Mouse (Mus musculus) hindbrain, embryonic 10.5 days (tissue): ENCODE measurements around the gene Wbp11. TPM values are rescaled to one million over a fixed set of nuclear protein-coding genes. Genes with fewer than 3 reads are reported as not detected.

ENCODE experiments used
- DNase-seq: peaks from one replicate; pipeline ENCODE4 v3.0.0-alpha.2; 2017; ENCODE audit warnings: low spot score
- H3K27ac ChIP-seq: fragments of 300-500 bp; sonication (generic); 2 replicates; pipeline ENCODE4 v1.5.1; 2016; ENCODE audit warnings: mild to moderate bottlenecking, moderate library complexity
- H3K27me3 ChIP-seq: fragments of 300-500 bp; sonication (generic); 2 replicates; pipeline ENCODE4 v1.6.1; 2016; ENCODE audit warnings: mild to moderate bottlenecking; ENCODE audit not compliant: poor library complexity, insufficient read depth, severe bottlenecking
- H3K36me3 ChIP-seq: fragments of 300-500 bp; sonication (generic); 2 replicates; pipeline ENCODE4 v1.6.1; 2016; ENCODE audit warnings: mild to moderate bottlenecking, moderate library complexity
- H3K4me1 ChIP-seq: fragments of 300-500 bp; sonication (generic); replicated peaks from 2 replicates; pipeline ENCODE4 v1.6.1; 2016; ENCODE audit warnings: mild to moderate bottlenecking
- H3K4me3 ChIP-seq: fragments of 300-500 bp; sonication (generic); 2 replicates; pipeline ENCODE4 v1.5.1; 2016; ENCODE audit warnings: mild to moderate bottlenecking, moderate library complexity
- H3K9me3 ChIP-seq: fragments of 300-500 bp; sonication (generic); 2 replicates; pipeline ENCODE4 v1.6.1; 2016; ENCODE audit warnings: mild to moderate bottlenecking, moderate library complexity
- WGBS: fragments of 180-500 bp; shearing (Covaris S2); methylation state at CpG from one replicate; pipeline ENCODE4 v1.1.7; 2016; 5-methylcytosine and 5-hydroxymethylcytosine counted together
- polyA plus RNA-seq: library from polyadenylated mRNA; unstranded; fragments of >200 nt; fragmentation: Nextera tagmentation; extraction: Ambion mirVana; gene quantifications from 2 replicates; pipeline ENCODE4 v1.2.1, GENCODE M21; 2016

Wbp11 gene
- polyA plus RNA-seq, 1 experiment from 2014 or later = 140 TPM

- DNase-seq = peak; percentile 22
- no peaks in the 10 kb centered on the region for H3K36me3 ChIP-seq
- WGBS = 62% methylated on average over 3 of the region's 3 CpGs
- H3K4me3 ChIP-seq = no peak overlapping the region
- H3K27me3 ChIP-seq = no peaks in the 10 kb centered on the region
- H3K9me3 ChIP-seq = no peaks in the 10 kb centered on the region
- peaks cover 10% of the 10 kb centered on the region; the same call in 1 of the 2 replicates for H3K4me1 ChIP-seq
- H3K27ac ChIP-seq = 0 out of 2 replicates have a peak overlapping the region, but pooled peaks have one; percentile 53
Observed at GRCm38 (mm10) chr6:136852762-136853161, 24.7 kb upstream of the Wbp11 start.

DNA sequence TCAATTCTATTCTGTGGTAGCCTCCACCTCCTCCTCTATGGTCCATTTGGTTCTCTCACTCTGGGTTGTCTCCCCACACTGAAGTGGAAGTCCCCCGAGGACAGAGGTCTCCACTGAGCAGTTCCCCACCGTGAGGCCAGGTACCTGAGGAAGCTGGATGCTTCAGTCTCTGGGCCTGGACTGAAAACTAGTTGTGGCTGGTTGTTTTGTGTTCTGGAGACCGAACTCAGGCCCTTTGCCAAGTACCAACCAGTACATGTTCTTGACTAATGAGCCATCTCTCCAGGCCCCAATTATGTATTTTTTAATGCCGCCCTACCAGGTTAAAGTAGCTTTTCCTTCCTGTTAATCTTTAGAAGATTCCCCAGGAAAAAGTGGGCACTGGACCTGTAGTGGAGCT, 24.3 kb upstream of the Wbp11 start:
- no peak overlapping the region for H3K4me3 ChIP-seq
- peaks cover 6% of the 10 kb centered on the region; the same call in 1 of the 2 replicates for H3K4me1 ChIP-seq
- 87% methylated on average over 4 of the region's 4 CpGs for WGBS
- no peaks in the 10 kb centered on the region for H3K36me3 ChIP-seq
- H3K9me3 ChIP-seq = no peaks in the 10 kb centered on the region
- H3K27ac ChIP-seq = 0 out of 2 replicates have a peak overlapping the region, but pooled peaks have one; percentile 53
- no peak for DNase-seq
- no peaks in the 10 kb centered on the region for H3K27me3 ChIP-seq

DNA sequence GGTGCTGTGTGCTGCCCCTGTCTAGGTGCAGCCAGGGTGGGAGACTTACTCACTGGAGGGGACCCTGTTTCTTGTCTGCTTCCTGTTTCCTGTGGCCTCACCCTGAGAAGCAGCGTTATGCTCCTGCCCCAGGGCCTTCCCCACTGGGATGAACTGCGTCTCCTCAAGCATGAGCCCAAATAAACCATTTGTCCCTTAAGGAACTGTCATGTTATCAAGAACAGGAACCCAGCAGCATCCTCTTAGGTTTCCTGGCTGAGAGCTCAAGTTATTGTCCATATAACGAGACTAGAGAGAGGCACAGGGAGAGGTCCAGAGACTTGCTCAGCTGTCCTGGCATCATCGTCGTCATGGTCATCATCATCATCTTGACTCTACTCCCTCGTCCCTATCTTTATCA, 22.2 kb upstream of the Wbp11 start:
- no peaks in the 10 kb centered on the region for H3K9me3 ChIP-seq
- 81% methylated on average over 6 of the region's 6 CpGs for whole genome bisulfite sequencing
- peaks cover 5% of the 10 kb centered on the region; the same call in 1 of the 2 replicates for H3K4me1 ChIP-seq
- H3K36me3 ChIP-seq = no peaks in the 10 kb centered on the region
- no peak for DNase-seq
- no peak overlapping the region for H3K27ac ChIP-seq
- H3K4me3 ChIP-seq = no peak overlapping the region
- no peaks in the 10 kb centered on the region for H3K27me3 ChIP-seq

- no peaks in the 10 kb centered on the region for H3K9me3 ChIP-seq
- no peak overlapping the region for H3K4me3 ChIP-seq
- WGBS = 88% methylated on average over 5 of the region's 5 CpGs
- DNase-seq = no peak
- H3K27me3 ChIP-seq = no peaks in the 10 kb centered on the region
- H3K4me1 ChIP-seq = peaks cover 5% of the 10 kb centered on the region; the same call in 1 of the 2 replicates
- H3K27ac ChIP-seq = no peak overlapping the region
- no peaks in the 10 kb centered on the region for H3K36me3 ChIP-seq
Observed at GRCm38 (mm10) chr6:136848971-136849370, 20.9 kb upstream of the Wbp11 start.

DNA sequence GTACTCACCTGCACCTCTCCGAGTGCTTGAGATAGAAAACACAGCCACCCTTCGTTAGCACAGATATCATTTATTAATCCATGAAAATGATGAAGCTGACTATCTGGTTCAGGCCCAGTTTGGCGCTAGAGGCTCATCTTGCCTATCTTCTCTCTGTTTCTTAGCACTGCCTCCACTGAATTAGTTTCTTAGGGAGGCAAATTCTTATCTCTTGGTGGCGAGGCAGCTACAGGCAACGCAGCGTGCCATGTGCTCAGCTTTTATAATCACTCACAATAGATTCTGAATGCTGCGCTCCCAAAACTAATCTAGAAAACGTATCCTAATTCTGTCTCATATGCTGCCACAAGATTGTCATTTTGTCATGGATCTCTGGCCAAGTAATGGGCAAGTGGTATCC, 20.4 kb upstream of the Wbp11 start:
- no peak for DNase-seq
- Histone ChIP-seq H3K4me3 (no peak overlapping the region), H3K4me1 (peaks cover 5% of the 10 kb centered on the region; the same call in 1 of the 2 replicates), H3K27ac (no peak overlapping the region), H3K9me3 (no peaks in the 10 kb centered on the region), H3K36me3 (no peaks in the 10 kb centered on the region), H3K27me3 (no peaks in the 10 kb centered on the region)
- 94% methylated on average over 8 of the region's 8 CpGs for WGBS

- Histone ChIP-seq H3K27ac (no peak overlapping the region), H3K27me3 (no peaks in the 10 kb centered on the region), H3K9me3 (no peaks in the 10 kb centered on the region), H3K36me3 (no peaks in the 10 kb centered on the region), H3K4me3 (no peak overlapping the region), H3K4me1 (peaks cover 3% of the 10 kb centered on the region; the same call in 1 of the 2 replicates)
- WGBS = 26% methylated on average over 2 of the region's 2 CpGs
- DNase-seq = peak; percentile 46
Observed at GRCm38 (mm10) chr6:136847790-136848189, 19.8 kb upstream of the Wbp11 start.

- H3K4me3 ChIP-seq = no peak overlapping the region
- H3K9me3 ChIP-seq = no peaks in the 10 kb centered on the region
- H3K27me3 ChIP-seq = no peaks in the 10 kb centered on the region
- DNase-seq = no peak
- WGBS = 92% methylated on average over 3 of the region's 3 CpGs
- no peaks in the 10 kb centered on the region; the same call in 1 of the 2 replicates for H3K4me1 ChIP-seq
- H3K27ac ChIP-seq = no peak overlapping the region
- H3K36me3 ChIP-seq = no peaks in the 10 kb centered on the region
Observed at GRCm38 (mm10) chr6:136847267-136847666, 19.2 kb upstream of the Wbp11 start.

DNA sequence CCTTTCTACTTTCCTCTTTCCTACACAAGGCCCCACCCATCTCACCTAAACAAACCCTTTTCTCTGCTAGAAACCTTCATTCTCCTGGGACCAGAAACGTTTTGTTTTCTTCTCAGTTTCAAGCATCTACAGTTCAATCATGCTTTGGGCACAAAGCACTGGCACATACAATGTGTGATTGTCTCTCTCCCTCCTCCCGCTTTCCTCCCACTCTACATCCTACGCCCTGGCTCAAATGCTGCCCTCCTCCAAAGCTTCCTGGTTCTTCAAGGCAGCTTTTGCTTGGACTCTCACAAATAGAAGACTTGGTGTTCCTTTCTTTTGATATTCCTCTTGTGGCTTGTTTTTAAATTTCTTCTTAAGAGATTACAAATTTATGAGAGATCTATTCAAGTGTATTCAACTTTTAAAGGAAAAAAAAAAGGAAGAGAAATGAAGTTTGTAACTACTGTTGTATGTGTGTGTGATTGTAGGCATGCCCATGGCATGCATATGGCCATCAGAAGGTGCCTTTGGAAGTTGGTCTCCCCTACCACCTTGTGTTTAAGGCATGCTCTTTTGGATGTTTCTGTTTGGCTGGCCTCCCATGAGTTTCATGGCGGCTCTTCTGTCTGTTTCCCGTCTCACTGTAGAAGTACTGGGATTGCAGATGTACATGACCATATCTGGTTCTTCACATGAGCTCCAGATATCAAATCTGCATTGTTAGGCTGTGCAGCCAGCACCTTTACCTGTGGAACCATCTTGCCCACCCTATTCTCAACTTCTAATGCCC, 17.9 kb upstream of the Wbp11 start:
- H3K27ac ChIP-seq = no peak overlapping the region
- no peak for DNase-seq
- no peaks in the 10 kb centered on the region for H3K9me3 ChIP-seq
- 64% methylated on average over 5 of the region's 5 CpGs for WGBS
- no peaks in the 10 kb centered on the region for H3K36me3 ChIP-seq
- no peaks in the 10 kb centered on the region for H3K27me3 ChIP-seq
- H3K4me1 ChIP-seq = no peaks in the 10 kb centered on the region; the same call in 1 of the 2 replicates
- H3K4me3 ChIP-seq = no peak overlapping the region

DNA sequence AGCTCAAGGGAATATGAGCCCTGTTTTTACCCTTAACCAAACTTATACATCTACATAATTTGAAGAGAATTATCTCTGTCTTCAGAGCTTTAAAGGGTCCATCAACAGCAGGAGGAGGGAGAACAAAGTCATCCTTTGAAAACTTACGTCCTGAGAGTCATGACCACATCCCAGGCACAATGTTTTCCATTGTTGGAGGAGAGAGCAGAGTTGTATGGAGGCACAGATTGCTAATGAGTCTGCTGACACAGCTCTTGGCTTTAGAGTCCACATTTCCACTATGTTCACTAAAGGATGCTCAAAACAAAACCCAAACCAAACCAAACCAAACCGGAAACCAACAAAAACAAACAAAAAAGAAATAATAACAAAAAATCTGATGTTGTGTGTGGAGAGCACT, 16.9 kb upstream of the Wbp11 start:
- Histone ChIP-seq H3K36me3 (no peaks in the 10 kb centered on the region), H3K4me3 (no peak overlapping the region), H3K4me1 (no peaks in the 10 kb centered on the region), H3K9me3 (no peaks in the 10 kb centered on the region), H3K27me3 (no peaks in the 10 kb centered on the region), H3K27ac (no peak overlapping the region)
- DNase-seq = no peak
- 55% methylated on average over 2 of the region's 2 CpGs for WGBS

DNA sequence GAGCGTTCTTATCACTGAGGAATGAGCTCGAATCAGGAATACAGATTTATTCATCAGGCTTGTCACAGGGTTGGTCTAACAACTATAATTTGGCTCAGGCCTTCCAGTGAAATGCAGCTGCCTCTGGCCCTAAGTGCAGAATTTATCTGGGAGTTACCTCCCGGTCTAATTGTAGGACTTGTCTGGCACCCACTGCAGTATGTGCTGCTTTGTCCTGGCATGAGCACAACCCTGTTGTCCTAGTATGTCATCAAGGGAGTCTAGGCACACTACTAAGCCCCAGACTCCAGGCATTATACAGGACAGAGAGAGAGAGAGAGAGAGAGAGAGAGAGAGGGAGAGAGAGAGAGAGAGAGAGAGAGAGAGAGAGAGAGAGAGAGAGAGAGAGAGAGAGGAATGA, 9.3 kb upstream of the Wbp11 start:
- H3K9me3 ChIP-seq = no peaks in the 10 kb centered on the region
- 84% methylated on average over 3 of the region's 3 CpGs for WGBS

DNA sequence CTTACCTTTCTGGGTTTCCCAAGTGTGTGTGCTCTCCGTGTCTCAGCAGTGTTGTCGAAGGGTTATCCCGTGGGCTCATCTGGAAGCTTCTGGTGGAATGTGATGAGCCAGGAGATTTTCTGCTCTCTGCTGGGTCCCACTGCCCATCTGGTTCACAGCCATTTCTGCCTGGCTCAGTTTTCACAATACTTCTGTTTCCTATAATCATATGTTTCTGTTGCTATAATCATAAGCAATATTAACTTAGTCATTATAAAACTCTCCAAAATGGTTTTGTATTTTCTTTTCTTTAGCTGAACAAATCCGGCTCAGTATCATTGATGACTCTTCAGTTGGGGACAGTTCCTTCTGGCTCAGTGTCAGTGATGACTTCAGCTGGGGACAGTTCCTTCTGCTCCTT, 7.3 kb upstream of the Wbp11 start, which contains the start of gene Smco3:
Gene Smco3, minus strand, starts transcription at position 101 of the 400 bp plus-strand sequence.
- H3K9me3 ChIP-seq = no peaks in the 10 kb centered on the region
- H3K4me1 ChIP-seq = no peaks in the 10 kb centered on the region
- no peaks in the 10 kb centered on the region for H3K36me3 ChIP-seq
- WGBS = 57% methylated on average over 4 of the region's 4 CpGs
- no peak within 1 kb of the TSS for H3K4me3 ChIP-seq
- no peak within 1 kb of the TSS for H3K27ac ChIP-seq
- DNase-seq = no peak
- no peaks in the 10 kb centered on the region for H3K27me3 ChIP-seq

More for the DNA sequence above, 9.3 kb upstream of the Wbp11 start:
- Histone ChIP-seq H3K27me3 (no peaks in the 10 kb centered on the region), H3K36me3 (no peaks in the 10 kb centered on the region), H3K4me3 (no peak overlapping the region), H3K27ac (no peak overlapping the region), H3K4me1 (no peaks in the 10 kb centered on the region)
- no peak for DNase-seq

GRCm38 (mm10) chr6:136831712-136832111, 3.7 kb upstream of the Wbp11 start:
- H3K27ac ChIP-seq = no peak overlapping the region
- no peaks in the 10 kb centered on the region for H3K9me3 ChIP-seq
- WGBS = 76% methylated on average over 5 of the region's 5 CpGs
- H3K4me1 ChIP-seq = peaks cover 10% of the 10 kb centered on the region
- no peak overlapping the region for H3K4me3 ChIP-seq
- DNase-seq = no peak
- H3K27me3 ChIP-seq = no peaks in the 10 kb centered on the region
- no peaks in the 10 kb centered on the region for H3K36me3 ChIP-seq

DNA sequence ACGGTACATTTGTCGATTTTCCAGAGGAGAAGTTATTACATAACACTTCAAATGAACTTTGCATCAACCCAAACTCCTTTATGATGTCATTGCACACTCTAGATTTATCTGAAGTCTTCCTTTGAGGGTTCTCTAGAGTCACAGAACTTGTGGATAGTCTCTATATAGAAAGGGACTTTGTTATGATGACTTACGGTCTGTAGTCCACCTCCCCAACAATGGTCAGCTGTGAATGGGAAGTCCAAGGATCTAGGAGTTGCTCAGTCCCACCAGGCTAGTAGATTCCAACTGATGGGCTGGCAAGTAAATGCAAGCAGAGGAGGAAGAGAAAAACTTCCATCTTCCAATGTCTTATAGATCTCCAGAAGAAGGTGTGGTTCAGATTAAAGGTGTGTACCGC, 648 bp upstream of the Wbp11 start:
- H3K27ac ChIP-seq = peak overlapping the region; percentile 98
- 33% methylated on average over 4 of the region's 4 CpGs for WGBS

More for the DNA sequence above, 648 bp upstream of the Wbp11 start:
- Histone ChIP-seq H3K4me3 (peak overlapping the region; percentile 99), H3K9me3 (no peaks in the 10 kb centered on the region), H3K4me1 (peaks cover 14% of the 10 kb centered on the region), H3K36me3 (peaks cover 22% of the 10 kb centered on the region), H3K27me3 (no peaks in the 10 kb centered on the region)
- DNase-seq = no peak
